Mouse (Mus musculus) bone marrow, adult 2 months (tissue): Measurements from ENCODE around the gene Crbn. TPM values are rescaled to one million over a fixed set of nuclear protein-coding genes. Genes with fewer than 3 reads are reported as not detected.

Experiments used
- H3K27ac ChIP-seq: fragments of 200-500 bp; 2 replicates; pipeline ENCODE4 v1.5.1; 2012; ENCODE audit warnings: low read depth, mild to moderate bottlenecking, control low read depth, inconsistent platforms, low read length; ENCODE audit not compliant: control insufficient read depth, poor library complexity, insufficient read depth
- H3K4me1 ChIP-seq: fragments of 200-500 bp; 2 replicates; pipeline ENCODE4 v1.6.1; 2011; ENCODE audit warnings: low read length; ENCODE audit not compliant: control insufficient read depth, insufficient read depth
- H3K4me3 ChIP-seq: fragments of 200-500 bp; replicated peaks from 2 replicates; pipeline ENCODE3; 2011; ENCODE audit warnings: mild to moderate bottlenecking, low read depth, low read length, control low read depth; ENCODE audit not compliant: control insufficient read depth
- CTCF ChIP-seq: fragments of 200-500 bp; IDR thresholded peaks from 2 replicates; pipeline ENCODE4 v1.5.1; 2011; ENCODE audit warnings: low read length, control low read depth; ENCODE audit not compliant: control insufficient read depth, insufficient read depth
- POLR2A ChIP-seq: fragments of 200-500 bp; IDR thresholded peaks from 2 replicates; pipeline ENCODE4 v1.6.1; 2011; ENCODE audit warnings: low read depth, mild to moderate bottlenecking, control low read depth, low read length, borderline replicate concordance; ENCODE audit not compliant: control insufficient read depth
- WGBS: fragments of 180-500 bp; shearing (Covaris S2); methylation state at CpG from one replicate; pipeline ENCODE4 v1.1.7; 2018; 5-methylcytosine and 5-hydroxymethylcytosine counted together
- polyA plus RNA-seq: library from polyadenylated mRNA; stranded (reverse); fragments of >200 nt; gene quantifications from 2 replicates; pipeline ENCODE4 v1.2.4, GENCODE M21; 2011; ENCODE audit warnings: low replicate concordance; ENCODE audit not compliant: missing spikeins, insufficient read depth, insufficient read length

Gene Crbn
- polyA plus RNA-seq = 7.4 and 14.3 TPM in 2 replicates

GRCm38 (mm10) chr6:106799333-106800226, at the start of gene Crbn:
Crbn (minus strand) TSS chr6:106800077.
- Histone ChIP-seq H3K27ac (peak within 1 kb of the TSS; percentile 37; the same call in 1 of the 2 replicates), H3K4me1 (peaks cover 2% of the 10 kb centered on the region; the same call in 1 of the 2 replicates), H3K4me3 (peak within 1 kb of the TSS; percentile 82)
- TF ChIP-seq POLR2A (peak; percentile 74; the same call in 1 of the 2 replicates), CTCF (peak; percentile 95)
- 1% methylated on average over 57 of the region's 57 CpGs for WGBS

GRCm38 (mm10) chr6:106840181-106840580, 40.3 kb upstream of the Crbn start:
- TF ChIP-seq POLR2A (no peak), CTCF (no peak)
- Histone ChIP-seq H3K27ac (no peak overlapping the region), H3K4me1 (no peaks in the 10 kb centered on the region), H3K4me3 (no peak overlapping the region)
- WGBS = 55% methylated on average over 1 of the region's 1 CpGs

GRCm38 (mm10) chr6:106838053-106838452, 38.2 kb upstream of the Crbn start:
- 79% methylated on average over 3 of the region's 3 CpGs for WGBS
- TF ChIP-seq POLR2A (no peak), CTCF (no peak)
- Histone ChIP-seq H3K4me1 (no peaks in the 10 kb centered on the region), H3K27ac (no peak overlapping the region), H3K4me3 (no peak overlapping the region)

DNA sequence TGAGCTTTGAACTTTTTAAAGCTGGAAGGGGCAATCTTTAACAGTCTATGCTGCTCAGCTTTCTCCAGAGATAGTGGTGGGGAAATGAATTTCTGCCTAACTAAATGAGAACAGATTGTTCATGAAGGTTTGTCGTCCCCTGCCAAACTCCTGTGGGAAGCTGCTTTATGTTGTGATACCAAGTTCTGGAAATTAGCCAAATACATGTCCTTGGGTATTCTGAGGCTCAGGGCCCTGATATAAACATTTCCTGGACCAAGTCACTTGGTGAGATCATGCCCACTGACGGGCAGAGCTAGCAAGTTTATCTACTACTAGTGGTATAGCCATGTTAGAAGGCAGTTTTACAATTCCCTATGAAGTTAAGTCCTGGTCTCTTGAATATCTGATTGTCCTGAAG, 35.4 kb upstream of the Crbn start:
- no peak overlapping the region for H3K4me3 ChIP-seq
- 59% methylated on average over 2 of the region's 2 CpGs for WGBS
- TF ChIP-seq POLR2A (no peak), CTCF (no peak)
- no peak overlapping the region for H3K27ac ChIP-seq
- H3K4me1 ChIP-seq = no peaks in the 10 kb centered on the region

GRCm38 (mm10) chr6:106822329-106822728, 22.5 kb upstream of the Crbn start:
- Histone ChIP-seq H3K27ac (no peak overlapping the region), H3K4me3 (no peak overlapping the region), H3K4me1 (no peaks in the 10 kb centered on the region)
- TF ChIP-seq POLR2A (no peak), CTCF (no peak)
- 43% methylated on average over 1 of the region's 1 CpGs for WGBS

GRCm38 (mm10) chr6:106820566-106820965, 20.7 kb upstream of the Crbn start:
- H3K4me1 ChIP-seq = no peaks in the 10 kb centered on the region
- TF ChIP-seq POLR2A (no peak), CTCF (no peak)
- H3K27ac ChIP-seq = no peak overlapping the region
- no peak overlapping the region for H3K4me3 ChIP-seq

- no peak overlapping the region for H3K4me3 ChIP-seq
- no peak overlapping the region for H3K27ac ChIP-seq
- 52% methylated on average over 3 of the region's 3 CpGs for WGBS
- no peaks in the 10 kb centered on the region for H3K4me1 ChIP-seq
- TF ChIP-seq CTCF = no peak
- no peak for TF ChIP-seq POLR2A
These were observed 20.0 kb upstream of the Crbn start for GRCm38 (mm10) chr6:106819906-106820305.

DNA sequence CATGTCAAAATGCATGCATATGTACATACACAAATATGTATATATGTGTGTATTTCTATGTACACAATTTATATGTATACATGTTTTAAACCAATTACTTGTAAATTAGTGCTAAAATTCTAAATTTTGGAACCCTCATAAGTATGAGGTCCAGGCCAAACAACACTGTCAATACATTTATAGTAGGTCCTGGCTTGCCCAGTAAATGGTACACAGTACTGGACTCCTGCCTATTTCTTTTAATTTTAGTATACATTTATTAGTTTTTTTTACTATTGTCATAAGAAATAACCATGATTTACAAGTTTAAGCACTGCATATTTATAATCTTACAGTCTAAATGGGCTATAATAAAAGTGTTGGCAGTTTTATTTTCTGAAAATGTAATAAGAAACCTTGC, 19.4 kb upstream of the Crbn start:
- TF ChIP-seq CTCF = no peak
- TF ChIP-seq POLR2A = no peak
- Histone ChIP-seq H3K4me1 (no peaks in the 10 kb centered on the region), H3K4me3 (no peak overlapping the region), H3K27ac (no peak overlapping the region)
